Mouse (Mus musculus) heart, adult 2 months (tissue): Measurements from ENCODE around the gene Dnah8.

ENCODE experiments used
- CTCF ChIP-seq: fragments of 200-600 bp; IDR thresholded peaks from 2 replicates; pipeline ENCODE4 v1.8.1; 2022; ENCODE audit warnings: antibody characterized with exemption, mild to moderate bottlenecking, moderate library complexity
- EP300 ChIP-seq: fragments of 200-500 bp; IDR thresholded peaks from 2 replicates; pipeline ENCODE4 v1.6.1; 2011; ENCODE audit warnings: low read depth, low read length, control low read depth; ENCODE audit not compliant: insufficient read depth
- POLR2A ChIP-seq: fragments of 200-500 bp; IDR thresholded peaks from 2 replicates; pipeline ENCODE4 v1.6.1; 2011; ENCODE audit warnings: mild to moderate bottlenecking, low read depth, low read length, control low read depth; ENCODE audit not compliant: insufficient read depth

GRCm38 (mm10) chr17:30910866-30911731 is 286.9 kb downstream of the Dnah8 start:
- TF ChIP-seq CTCF (no peak), EP300 (no peak), POLR2A (no peak)
